Mouse (Mus musculus) heart, embryonic 13.5 days (tissue): ENCODE measurements around the gene Hoxa10. TPM values are rescaled to one million over a fixed set of nuclear protein-coding genes. Genes with fewer than 3 reads are reported as not detected.

Source experiments
- ATAC-seq: fragments of 200-750 bp; cut with Nextera tagmentation; 2 replicates; pipeline ENCODE4 v1.8.0; 2017; ENCODE audit warnings: moderate TSS enrichment; ENCODE audit not compliant: insufficient number of reproducible peaks, low FRiP score, low TSS enrichment; ENCODE audit errors: extremely low read depth
- H3K27ac ChIP-seq: fragments of 300-500 bp; sonication (generic); replicated peaks from 2 replicates; pipeline ENCODE4 v1.5.1; 2015; ENCODE audit warnings: moderate library complexity, mild to moderate bottlenecking, inconsistent platforms
- H3K27me3 ChIP-seq: fragments of 300-500 bp; sonication (generic); replicated peaks from 2 replicates; pipeline ENCODE4 v1.6.1; 2015; ENCODE audit warnings: mild to moderate bottlenecking, inconsistent platforms
- H3K36me3 ChIP-seq: fragments of 300-500 bp; sonication (generic); 2 replicates; pipeline ENCODE4 v1.6.1; 2015; ENCODE audit warnings: mild to moderate bottlenecking, inconsistent platforms
- H3K4me1 ChIP-seq: fragments of 300-500 bp; sonication (generic); 2 replicates; pipeline ENCODE4 v1.6.1; 2015; ENCODE audit warnings: inconsistent platforms
- H3K4me2 ChIP-seq: fragments of 300-500 bp; sonication (generic); 2 replicates; pipeline ENCODE4 v1.6.1; 2015; ENCODE audit warnings: inconsistent platforms, mild to moderate bottlenecking, moderate library complexity
- H3K4me3 ChIP-seq: fragments of 300-500 bp; sonication (generic); 2 replicates; pipeline ENCODE4 v1.5.1; 2015; ENCODE audit warnings: moderate library complexity, mild to moderate bottlenecking, inconsistent platforms
- H3K9ac ChIP-seq: fragments of 300-500 bp; sonication (generic); 2 replicates; pipeline ENCODE4 v1.6.1; 2015; ENCODE audit warnings: inconsistent platforms, mild to moderate bottlenecking, moderate library complexity
- H3K9me3 ChIP-seq: fragments of 300-500 bp; sonication (generic); 2 replicates; pipeline ENCODE4 v1.6.1; 2016; ENCODE audit warnings: inconsistent platforms
- WGBS: fragments of 180-500 bp; shearing (Covaris S2); methylation state at CpG from one replicate; pipeline ENCODE4 v1.1.7; 2015; ENCODE audit warnings: mixed read lengths; 5-methylcytosine and 5-hydroxymethylcytosine counted together
- polyA plus RNA-seq: library from polyadenylated mRNA; unstranded; fragments of >200 nt; fragmentation: Nextera tagmentation; extraction: Ambion mirVana; gene quantifications from 2 replicates; pipeline ENCODE4 v1.2.1, GENCODE M21; 2015

Hoxa10 gene
- polyA plus RNA-seq, 1 experiment from 2014 or later: not detected

GRCm38 (mm10) chr6:52251177-52251879 lies 10.7 kb upstream of the Hoxa10 start:
- H3K4me1 ChIP-seq: peaks cover 6% of the 10 kb centered on the region
- ATAC-seq: no peak
- H3K27ac ChIP-seq: no peak overlapping the region
- H3K4me3 ChIP-seq: no peak overlapping the region
- H3K9ac ChIP-seq: no peak overlapping the region
- H3K4me2 ChIP-seq: no peak overlapping the region
- 10% methylated on average over 7 of the region's 7 CpGs for WGBS
- H3K9me3 ChIP-seq: no peaks in the 10 kb centered on the region
- H3K36me3 ChIP-seq: no peaks in the 10 kb centered on the region
- peaks cover 98% of the 10 kb centered on the region for H3K27me3 ChIP-seq

GRCm38 (mm10) chr6:52249826-52250225 lies 9.2 kb upstream of the Hoxa10 start:
- Histone ChIP-seq H3K4me2 (no peak overlapping the region), H3K4me3 (no peak overlapping the region), H3K9me3 (no peaks in the 10 kb centered on the region), H3K4me1 (peaks cover 11% of the 10 kb centered on the region), H3K9ac (no peak overlapping the region), H3K36me3 (no peaks in the 10 kb centered on the region), H3K27me3 (peaks cover 99% of the 10 kb centered on the region), H3K27ac (no peak overlapping the region)
- ATAC-seq: no peak
- WGBS: 2% methylated on average over 4 of the region's 4 CpGs

- ATAC-seq: no peak
- no peaks in the 10 kb centered on the region for H3K36me3 ChIP-seq
- no peak overlapping the region for H3K9ac ChIP-seq
- peaks cover 99% of the 10 kb centered on the region for H3K27me3 ChIP-seq
- 0 out of 2 replicates have a peak overlapping the region, but pooled peaks have one; percentile 1 for H3K4me3 ChIP-seq
- H3K9me3 ChIP-seq: no peaks in the 10 kb centered on the region
- peak overlapping the region; percentile 2; the same call in 1 of the 2 replicates for H3K4me2 ChIP-seq
- WGBS: under 1% methylated on average over 16 of the region's 16 CpGs
- peaks cover 12% of the 10 kb centered on the region for H3K4me1 ChIP-seq
- H3K27ac ChIP-seq: no peak overlapping the region
These were observed 8.7 kb upstream of the Hoxa10 start for GRCm38 (mm10) chr6:52249415-52249738.

- Histone ChIP-seq H3K4me3 (0 out of 2 replicates have a peak overlapping the region, but pooled peaks have one; percentile 1), H3K4me2 (peak overlapping the region; percentile 2; the same call in 1 of the 2 replicates)
- ATAC-seq: no peak
These were observed 8.2 kb upstream of the Hoxa10 start for GRCm38 (mm10) chr6:52248638-52249414.

GRCm38 (mm10) chr6:52247766-52248637 lies 7.3 kb upstream of the Hoxa10 start:
- WGBS: under 1% methylated on average over 23 of the region's 23 CpGs
- H3K4me2 ChIP-seq: no peak overlapping the region
- no peak overlapping the region for H3K27ac ChIP-seq

More at GRCm38 (mm10) chr6:52248638-52249414, 8.2 kb upstream of the Hoxa10 start:
- peaks cover 12% of the 10 kb centered on the region for H3K4me1 ChIP-seq
- H3K27me3 ChIP-seq: peaks cover 99% of the 10 kb centered on the region
- H3K27ac ChIP-seq: no peak overlapping the region
- no peaks in the 10 kb centered on the region for H3K9me3 ChIP-seq
- 1% methylated on average over 27 of the region's 27 CpGs for WGBS
- no peak overlapping the region for H3K9ac ChIP-seq
- H3K36me3 ChIP-seq: no peaks in the 10 kb centered on the region

GRCm38 (mm10) chr6:52246916-52247315 lies 6.3 kb upstream of the Hoxa10 start:
- no peaks in the 10 kb centered on the region for H3K36me3 ChIP-seq
- no peak overlapping the region for H3K4me2 ChIP-seq
- no peak overlapping the region for H3K4me3 ChIP-seq
- ATAC-seq: no peak
- WGBS: 6% methylated on average over 3 of the region's 3 CpGs
- peaks cover 99% of the 10 kb centered on the region for H3K27me3 ChIP-seq
- H3K4me1 ChIP-seq: peaks cover 6% of the 10 kb centered on the region; the same call in 1 of the 2 replicates
- H3K9ac ChIP-seq: no peak overlapping the region
- H3K27ac ChIP-seq: no peak overlapping the region
- no peaks in the 10 kb centered on the region for H3K9me3 ChIP-seq

More at GRCm38 (mm10) chr6:52247766-52248637, 7.3 kb upstream of the Hoxa10 start:
- H3K4me3 ChIP-seq: no peak overlapping the region
- H3K9ac ChIP-seq: no peak overlapping the region
- peaks cover 6% of the 10 kb centered on the region; the same call in 1 of the 2 replicates for H3K4me1 ChIP-seq
- no peaks in the 10 kb centered on the region for H3K9me3 ChIP-seq
- H3K36me3 ChIP-seq: no peaks in the 10 kb centered on the region
- peaks cover 99% of the 10 kb centered on the region for H3K27me3 ChIP-seq
- no peak for ATAC-seq

GRCm38 (mm10) chr6:52246403-52246803 lies 5.7 kb upstream of the Hoxa10 start:
- WGBS: under 1% methylated on average over 26 of the region's 26 CpGs
- Histone ChIP-seq H3K27me3 (peaks cover 99% of the 10 kb centered on the region), H3K9me3 (no peaks in the 10 kb centered on the region), H3K4me1 (peaks cover 6% of the 10 kb centered on the region; the same call in 1 of the 2 replicates), H3K4me2 (no peak overlapping the region), H3K4me3 (peak overlapping the region; percentile 2; the same call in 1 of the 2 replicates), H3K27ac (no peak overlapping the region), H3K36me3 (no peaks in the 10 kb centered on the region), H3K9ac (no peak overlapping the region)
- ATAC-seq: no peak

GRCm38 (mm10) chr6:52245757-52246142 lies 5.1 kb upstream of the Hoxa10 start, which contains the start of gene Hoxa11:
Gene Hoxa11 (minus strand): TSS chr6:52245810.
- peak within 1 kb of the TSS; percentile 32 for H3K4me3 ChIP-seq

GRCm38 (mm10) chr6:52245040-52245756 lies 4.5 kb upstream of the Hoxa10 start:
- Histone ChIP-seq H3K36me3 (no peaks in the 10 kb centered on the region), H3K27ac (no peak overlapping the region), H3K27me3 (peaks cover 100% of the 10 kb centered on the region), H3K9me3 (no peaks in the 10 kb centered on the region), H3K9ac (no peak overlapping the region), H3K4me1 (peaks cover 11% of the 10 kb centered on the region; the same call in 1 of the 2 replicates), H3K4me3 (peak overlapping the region; percentile 32), H3K4me2 (peak overlapping the region; percentile 37)
- WGBS: under 1% methylated on average over 71 of the region's 71 CpGs
- ATAC-seq: no peak

More at GRCm38 (mm10) chr6:52245757-52246142, 5.1 kb upstream of the Hoxa10 start, which contains the start of gene Hoxa11:
- peak within 1 kb of the TSS; percentile 37 for H3K4me2 ChIP-seq
- H3K4me1 ChIP-seq: peaks cover 6% of the 10 kb centered on the region; the same call in 1 of the 2 replicates
- H3K9ac ChIP-seq: no peak within 1 kb of the TSS
- WGBS: 2% methylated on average over 20 of the region's 20 CpGs
- H3K9me3 ChIP-seq: no peaks in the 10 kb centered on the region
- peaks cover 99% of the 10 kb centered on the region for H3K27me3 ChIP-seq
- H3K36me3 ChIP-seq: no peaks in the 10 kb centered on the region
- H3K27ac ChIP-seq: no peak within 1 kb of the TSS
- no peak for ATAC-seq

- WGBS: 2% methylated on average over 23 of the region's 23 CpGs
- H3K4me3 ChIP-seq: peak overlapping the region; percentile 32
These were observed 3.9 kb upstream of the Hoxa10 start for GRCm38 (mm10) chr6:52244471-52245039.

More at GRCm38 (mm10) chr6:52244471-52245039, 3.9 kb upstream of the Hoxa10 start:
- no peak overlapping the region for H3K9ac ChIP-seq
- no peaks in the 10 kb centered on the region for H3K36me3 ChIP-seq
- H3K4me1 ChIP-seq: peaks cover 13% of the 10 kb centered on the region; the same call in 1 of the 2 replicates
- H3K27me3 ChIP-seq: peaks cover 100% of the 10 kb centered on the region
- H3K4me2 ChIP-seq: peak overlapping the region; percentile 37; the same call in 1 of the 2 replicates
- H3K9me3 ChIP-seq: no peaks in the 10 kb centered on the region
- no peak for ATAC-seq
- H3K27ac ChIP-seq: no peak overlapping the region
